Mouse (Mus musculus): ENCODE data around the gene Hdlbp.
"Not testable (repeated sequence)": the region's sequence is repeated elsewhere in the genome, so short reads cannot be mapped to it uniquely, and the experiment has no call there.

DNA sequence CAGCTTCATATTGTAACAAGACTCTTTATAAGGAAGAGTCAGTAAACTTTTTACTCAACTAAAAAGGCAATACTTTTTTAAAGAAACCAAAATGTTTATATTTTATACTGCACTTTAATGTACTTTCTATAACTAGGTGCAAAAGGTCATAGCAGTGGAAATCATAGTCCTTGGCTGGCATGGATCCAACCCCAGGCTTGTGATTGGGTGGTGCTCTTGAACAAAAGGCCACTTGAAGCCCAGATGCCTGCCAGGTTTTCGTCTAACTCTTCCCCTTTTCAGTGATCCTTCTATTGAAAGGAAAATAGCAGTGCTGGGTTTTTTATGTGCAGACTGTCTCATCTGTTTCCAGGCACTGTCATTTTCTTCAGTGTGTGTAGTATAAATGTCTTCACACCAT is 30.0 kb upstream of the Hdlbp start:
- not testable (repeated sequence) for TF ChIP-seq POLR2A (IDR thresholded peaks at IDR 0.05; ENCODE audit: control insufficient read depth, low read depth, low read length); CTCF (IDR thresholded peaks at IDR 0.05; ENCODE audit: control insufficient read depth, insufficient read depth, insufficient replicate concordance, low read depth, low read length)

All from testis, adult 2 months (tissue).